Mouse (Mus musculus) adrenal gland, adult 8-10 months (tissue): ENCODE measurements around the gene Cpne4. TPM values are rescaled to one million over a fixed set of nuclear protein-coding genes. Genes with fewer than 3 reads are reported as not detected.
A peak's percentile ranks its signal among the peaks of the same experiment; 100 is the strongest.

Source experiments
- DNase-seq: peaks from one replicate; pipeline ENCODE4 v3.0.0; 2022
- microRNA-seq, 2 experiments: library from miRNA; unstranded; fragments of <30 nt; microRNA quantifications; one replicate each; pipeline ENCODE4 v1.2.0; 2022
- total RNA-seq, 4 experiments: library from RNA; stranded (reverse); gene quantifications; 2 replicates each; pipeline ENCODE4 v1.2.4; 2022

Gene Cpne4
- total RNA-seq, 4 experiments from 2014 or later, result 0.19 to 0.45 (median 0.37) TPM; not detected in 1

GRCm38 (mm10) chr9:105053147-105053557 lies 506.1 kb downstream of the Cpne4 start, which contains the start of gene Mrpl3:
Mrpl3 (plus strand) TSS chr9:105053239.
- peak; percentile 64 for DNase-seq

GRCm38 (mm10) chr9:105053812-105054211 lies 506.7 kb downstream of the Cpne4 start:
- DNase-seq, result no peak

- no peak for DNase-seq
Observed at GRCm38 (mm10) chr9:105069106-105069505, 522.0 kb downstream of the Cpne4 start.

- DNase-seq, result no peak
Observed at GRCm38 (mm10) chr9:105072991-105073748, 526.1 kb downstream of the Cpne4 start.

- no peak for DNase-seq
Observed at GRCm38 (mm10) chr9:105074851-105075250, 527.8 kb downstream of the Cpne4 start.

GRCm38 (mm10) chr9:105076756-105077424 lies 529.8 kb downstream of the Cpne4 start:
- DNase-seq, result peak; percentile 59

- no peak for DNase-seq
Observed at GRCm38 (mm10) chr9:105078460-105078859, 531.4 kb downstream of the Cpne4 start.

- no peak for DNase-seq
Observed at GRCm38 (mm10) chr9:105080246-105080645, 533.2 kb downstream of the Cpne4 start.

Small RNA genes lying within 50 kb of the gene (microRNA-seq; reads per million reads assigned to microRNA genes)
- 0 reads per million in 2 experiments for gene Gm23391

Other genes with a start within 250 kb of the Cpne4 start
- 1 to 10 TPM in 3 of 4 experiments, under 1 TPM in 1; 0.54 to 5.2 (median 3.1) TPM for gene Acpp, start 209.5 kb upstream of the Cpne4 start, total RNA-seq